Mouse (Mus musculus): ENCODE measurements at regions not wholly inside any gene's neighbourhood (a gene's known extent, or its start where the extent isn't known, plus 50 kb on each side); places are given as distances from the start of the nearest gene placed in this dataset.

DNA sequence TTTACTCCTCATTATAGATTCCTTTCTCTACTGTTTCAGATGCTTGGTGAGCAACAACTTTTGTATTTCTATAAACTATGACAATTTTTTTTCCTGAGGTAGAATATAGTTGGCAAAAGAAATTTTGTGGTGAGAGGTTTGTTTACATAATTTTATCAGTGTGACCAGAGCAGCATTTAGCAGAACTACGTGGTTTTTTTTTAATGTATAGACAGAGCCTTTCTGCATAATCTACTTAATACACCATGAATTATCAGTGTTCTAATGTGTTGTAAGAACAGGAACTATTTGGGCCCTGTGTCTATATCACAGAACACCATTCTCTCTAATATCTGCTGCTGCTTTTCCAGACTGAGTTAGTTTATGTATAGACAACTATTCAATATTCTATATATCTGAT, 350.5 kb downstream of the Gm21750 start:
- TF ChIP-seq ZC3H11A (IDR thresholded peaks at IDR 0.05; ENCODE audit: low read depth, low read length): no peak
- no peak for TF ChIP-seq CTCF (IDR thresholded peaks at IDR 0.05 in 2 of 3, conservative IDR thresholded peaks at IDR 0.05 in 1 of 3; ENCODE audit: control insufficient read depth in 1 of 3, insufficient read depth in 1 of 3, low read depth in 2 of 3, low read length in 3 of 3, poor library complexity in 1 of 3, severe bottlenecking in 1 of 3)
- TF ChIP-seq MAFK (IDR thresholded peaks at IDR 0.05; ENCODE audit: borderline replicate concordance, low read depth, low read length): no peak
- no peak for TF ChIP-seq POLR2A (IDR thresholded peaks at IDR 0.05; ENCODE audit: control insufficient read depth in 1 of 2, insufficient read depth in 1 of 2, low read depth in 1 of 2, low read length in 2 of 2, poor library complexity in 1 of 2)
- no peak for TF ChIP-seq POLR2AphosphoS2 (IDR thresholded peaks at IDR 0.05; ENCODE audit: low read length)
- no peak for TF ChIP-seq NELFE (IDR thresholded peaks at IDR 0.05; ENCODE audit: low read depth, low read length)
- no peak for TF ChIP-seq CHD2 (IDR thresholded peaks at IDR 0.05; ENCODE audit: low read length)
- no peak for TF ChIP-seq KAT2A (conservative IDR thresholded peaks at IDR 0.05; ENCODE audit: low read depth, low read length)
- TF ChIP-seq CHD1 (IDR thresholded peaks at IDR 0.05; ENCODE audit: low read depth, low read length): no peak
- TF ChIP-seq E2F4 (IDR thresholded peaks at IDR 0.05; ENCODE audit: borderline replicate concordance, low read depth, low read length): no peak

All from MEL (cell line).